Mouse (Mus musculus): ENCODE results near the gene Fastkd1.
"Not testable (repeated sequence)": the region's sequence is repeated elsewhere in the genome, so short reads cannot be mapped to it uniquely, and the experiment has no call there.

Gene Fastkd1

DNA sequence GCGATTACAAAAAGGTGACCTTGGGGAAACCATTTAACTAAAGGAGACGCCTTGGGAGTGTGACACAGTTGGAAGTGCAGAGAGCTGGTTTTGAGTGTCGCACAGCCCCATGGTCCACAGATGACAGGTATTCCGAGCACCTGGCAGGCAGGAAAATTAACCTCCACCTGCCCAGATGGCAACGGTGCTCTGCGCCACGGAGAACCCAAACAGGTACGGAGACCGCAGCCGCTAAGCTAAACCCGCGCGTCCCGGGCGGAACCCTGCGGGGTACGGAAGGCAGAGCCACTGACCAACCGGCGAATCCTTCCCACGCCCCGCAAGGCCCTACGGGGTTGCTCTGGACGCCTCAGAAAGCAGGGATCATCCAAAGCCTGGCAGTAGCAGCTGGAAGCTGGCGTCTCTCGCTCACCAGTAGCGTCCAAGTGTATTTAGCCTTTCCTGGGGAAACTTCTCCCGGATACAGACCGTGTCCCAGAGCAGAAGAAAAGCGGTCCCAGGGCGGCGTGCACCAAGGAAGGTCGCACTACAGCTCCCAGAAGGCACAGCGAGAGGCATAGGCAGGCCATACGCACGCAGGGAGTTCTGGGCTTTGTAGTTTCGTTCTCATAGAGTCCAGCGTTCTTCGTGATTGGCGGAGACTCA, at the start of gene Fastkd1:
Fastkd1 (minus strand) TSS at position 536 of the 645 bp plus-strand sequence.
- peak; percentile 89 for DNase-seq (ENCODE audit: low spot score)

DNA sequence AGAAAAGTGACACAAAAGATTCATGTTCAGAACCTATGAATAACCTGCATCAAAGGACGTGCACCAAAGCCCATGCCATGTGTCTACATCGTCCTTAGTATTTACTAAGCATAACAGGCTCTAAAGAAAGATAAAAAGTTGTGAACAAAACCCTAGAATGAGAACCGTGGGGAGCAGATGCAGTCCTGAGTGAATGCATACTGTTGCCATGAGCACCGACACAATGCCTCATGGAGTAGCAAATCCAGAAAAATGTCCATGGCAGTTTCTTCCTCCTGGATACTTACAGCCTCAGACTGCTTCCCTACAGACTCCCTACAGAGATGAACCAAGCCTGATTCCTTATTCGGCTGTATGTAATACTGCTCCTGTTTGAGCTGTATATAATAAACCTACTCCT, 47.7 kb upstream of the Fastkd1 start:
- DNase-seq (ENCODE audit: low spot score), result no peak

DNA sequence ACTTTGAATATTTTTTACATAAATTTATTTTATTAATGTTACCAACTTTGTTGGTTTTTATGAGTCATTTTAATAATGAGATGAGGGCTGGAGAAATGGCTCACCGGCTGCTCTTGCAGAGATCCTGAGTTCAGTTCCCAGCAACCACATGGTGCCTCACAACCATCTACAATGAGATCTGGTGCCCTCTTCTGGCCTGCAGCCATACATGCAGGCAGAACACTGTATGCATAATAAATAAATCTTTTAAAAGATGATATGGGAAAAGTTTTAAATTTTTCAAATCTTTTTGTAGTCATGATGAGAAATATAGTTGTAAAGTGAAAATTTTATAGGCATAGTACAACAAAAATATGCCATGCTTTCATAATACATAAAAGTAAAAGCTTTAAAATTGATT, 31.8 kb upstream of the Fastkd1 start:
- DNase-seq (ENCODE audit: low spot score), result no peak

DNA sequence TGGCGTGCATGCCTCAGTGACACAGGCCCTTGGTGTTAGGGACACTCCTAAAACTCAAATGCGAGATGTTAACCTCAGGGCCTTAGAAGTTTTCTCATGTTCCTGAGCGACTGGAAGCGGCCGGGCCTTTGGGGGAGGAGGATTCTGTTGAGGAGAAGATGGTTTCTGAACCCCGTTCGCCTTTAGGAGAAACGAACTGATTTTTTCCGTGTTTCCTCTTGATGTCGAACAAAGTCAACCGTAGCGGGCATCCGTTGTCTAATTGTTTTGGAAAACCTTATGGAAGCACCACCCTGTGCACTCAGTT, 10.2 kb upstream of the Fastkd1 start:
- DNase-seq (ENCODE audit: low spot score), result no peak

DNA sequence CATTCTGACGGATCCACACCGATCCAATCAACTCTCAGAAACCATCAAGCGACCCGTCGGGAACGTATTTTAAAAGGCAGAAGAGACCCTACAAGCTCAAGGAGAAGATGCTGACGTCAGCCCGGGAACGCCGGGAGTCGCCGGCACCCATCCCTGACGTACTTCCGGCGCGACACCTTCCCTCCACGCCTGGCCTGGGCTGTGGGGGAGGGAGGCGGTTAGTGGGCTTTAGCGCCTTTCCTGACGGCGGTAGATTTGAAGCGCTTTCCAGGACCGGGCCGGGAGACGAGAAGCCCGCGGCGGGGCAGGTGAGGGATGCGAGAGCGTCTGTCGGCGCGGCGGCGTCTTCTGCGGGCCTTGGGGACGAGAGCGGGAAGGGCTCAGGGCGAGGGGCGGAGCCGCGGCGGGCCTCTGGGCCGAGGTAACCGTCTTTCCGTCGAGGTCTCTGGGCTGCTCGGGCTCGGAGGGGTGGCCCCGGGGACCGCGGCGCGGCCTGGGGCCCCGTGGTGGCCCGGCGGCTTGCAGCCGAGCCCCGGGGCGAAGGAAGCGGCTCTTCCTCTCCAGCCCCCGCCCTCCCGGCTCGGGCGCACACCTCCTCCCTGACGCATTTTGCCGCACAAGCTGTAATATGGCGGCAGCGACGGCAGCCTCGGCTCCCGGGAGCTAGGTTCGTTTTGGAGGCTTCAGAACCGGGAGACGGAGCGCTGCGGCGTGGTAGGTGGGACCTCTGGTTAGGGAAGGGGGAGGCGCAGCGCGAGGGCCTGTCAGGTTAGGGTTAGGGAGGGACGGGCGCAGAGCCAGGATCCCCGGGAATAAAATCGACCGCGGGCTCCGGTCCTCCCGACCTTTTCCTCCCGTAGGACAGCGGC, 9.6 kb upstream of the Fastkd1 start:
- DNase-seq (ENCODE audit: low spot score), result peak; percentile 96

DNA sequence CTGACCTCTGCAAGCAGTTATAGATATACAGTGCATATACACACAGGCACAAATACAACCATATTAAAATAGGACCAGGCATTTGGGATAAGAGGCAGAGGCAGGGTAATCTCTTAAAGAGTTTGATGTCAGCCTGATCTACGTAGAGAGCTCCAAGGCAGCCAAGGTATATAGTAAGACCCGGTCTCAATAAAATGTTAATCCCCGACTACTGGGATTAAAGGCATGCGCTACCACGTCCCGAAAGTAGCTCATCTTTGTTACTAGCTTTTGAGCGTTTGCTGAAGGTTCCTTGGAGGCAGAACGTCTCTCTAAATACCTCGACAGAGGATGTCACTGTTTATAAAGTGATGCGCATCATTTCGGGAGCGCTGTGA, 8.9 kb upstream of the Fastkd1 start, which contains the start of gene Ppig:
Ppig (plus strand) TSS at position 273 of the 377 bp plus-strand sequence.
- no peak for DNase-seq (ENCODE audit: low spot score)

DNA sequence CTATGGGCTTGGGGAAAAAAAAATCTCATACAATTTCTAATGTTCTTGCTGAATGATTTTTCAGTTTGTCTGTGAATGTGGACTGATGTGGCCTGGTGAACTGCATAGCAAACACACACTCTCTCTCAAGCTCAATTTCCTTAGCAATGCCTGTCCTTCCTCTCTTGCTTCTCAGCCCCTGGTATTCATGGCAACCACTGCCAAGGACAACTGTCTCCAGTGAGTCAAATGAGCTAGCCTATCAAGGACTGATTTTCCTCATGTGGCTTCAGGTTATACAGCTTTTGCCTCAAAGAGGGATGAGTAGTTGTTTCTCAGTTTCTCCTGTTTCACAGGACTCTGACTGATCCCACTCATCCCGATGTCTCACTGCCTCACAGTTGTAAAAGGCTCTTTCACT, 5.8 kb upstream of the Fastkd1 start:
- no peak for DNase-seq (ENCODE audit: low spot score)

DNA sequence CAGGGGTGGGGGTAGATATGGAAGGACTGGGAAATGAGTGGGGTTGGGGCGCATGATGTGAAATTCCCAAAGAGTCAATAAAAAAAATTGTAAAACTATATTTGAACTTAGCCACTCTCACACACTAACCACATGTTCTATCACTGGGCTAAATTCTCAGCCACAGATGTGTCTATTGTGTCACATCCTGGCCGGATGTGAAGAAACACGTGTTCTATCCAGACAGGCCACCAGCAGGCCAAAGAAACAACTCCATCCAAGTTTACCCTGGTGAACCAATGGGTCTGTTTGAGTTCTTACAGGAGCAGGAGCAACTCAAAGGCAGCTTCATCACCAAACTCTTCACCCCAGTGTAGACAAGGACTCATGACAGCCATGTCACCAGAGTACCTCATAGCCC, 3.2 kb upstream of the Fastkd1 start:
- DNase-seq (ENCODE audit: low spot score), result peak; percentile 29

DNA sequence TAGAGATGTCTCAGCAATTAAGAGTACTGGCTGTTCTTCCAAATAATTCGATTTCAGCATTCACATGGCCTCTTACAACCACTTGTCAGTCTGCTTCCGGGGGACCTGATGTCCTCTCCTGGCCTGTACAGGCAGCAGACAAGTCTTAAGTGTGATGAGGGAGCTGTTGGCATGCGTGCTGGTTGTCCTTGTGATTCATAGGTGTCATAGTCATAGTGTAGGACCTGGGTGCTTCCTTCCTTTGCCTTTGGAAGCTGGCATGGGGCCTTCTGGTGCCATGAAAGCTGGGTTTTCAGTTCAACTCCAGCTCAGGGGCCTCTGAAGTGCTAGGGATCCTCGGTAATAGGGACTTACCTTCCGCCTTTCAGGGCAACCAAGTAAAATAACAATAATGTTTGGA, 810 bp upstream of the Fastkd1 start:
- DNase-seq (ENCODE audit: low spot score), result no peak

DNA sequence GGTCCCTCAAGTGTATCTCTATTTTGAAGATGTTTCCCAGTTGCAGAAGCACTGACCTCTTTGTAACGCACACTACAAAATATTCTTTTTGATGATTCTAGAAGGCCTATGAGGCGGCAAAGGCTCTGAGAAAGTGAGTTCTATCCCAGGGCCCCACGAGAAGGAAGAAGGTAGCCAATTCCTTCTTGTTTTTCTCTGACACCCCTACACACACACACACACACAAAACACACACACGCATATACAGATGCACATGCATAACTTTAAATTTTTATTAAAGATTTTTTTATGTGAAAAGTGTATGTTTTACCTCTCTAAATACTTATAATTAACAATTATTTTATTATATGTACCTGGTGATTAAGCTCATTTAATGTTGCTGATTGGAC, 304 bp upstream of the Fastkd1 start:
- no peak for DNase-seq (ENCODE audit: low spot score)

DNA sequence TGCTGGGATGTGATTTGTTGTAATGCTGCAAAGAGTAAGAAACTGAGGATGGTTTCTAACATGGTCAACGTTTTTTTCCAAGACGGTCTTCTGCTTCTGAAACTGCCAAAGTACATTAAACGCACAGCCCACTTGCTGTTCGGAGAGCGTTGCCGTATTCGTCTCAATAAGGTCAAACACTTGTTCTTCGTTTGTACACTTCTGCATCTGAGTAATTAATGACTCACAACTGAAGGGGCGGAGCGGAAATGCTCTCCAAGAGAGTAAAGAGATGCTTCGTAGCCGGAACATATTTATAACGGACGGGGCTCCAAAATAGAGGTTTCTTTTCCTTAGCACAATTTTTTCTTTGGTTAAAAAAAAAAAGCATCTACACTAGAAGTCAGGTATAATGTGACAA, 1.1 kb downstream of the Fastkd1 start:
- DNase-seq (ENCODE audit: low spot score), result no peak

DNA sequence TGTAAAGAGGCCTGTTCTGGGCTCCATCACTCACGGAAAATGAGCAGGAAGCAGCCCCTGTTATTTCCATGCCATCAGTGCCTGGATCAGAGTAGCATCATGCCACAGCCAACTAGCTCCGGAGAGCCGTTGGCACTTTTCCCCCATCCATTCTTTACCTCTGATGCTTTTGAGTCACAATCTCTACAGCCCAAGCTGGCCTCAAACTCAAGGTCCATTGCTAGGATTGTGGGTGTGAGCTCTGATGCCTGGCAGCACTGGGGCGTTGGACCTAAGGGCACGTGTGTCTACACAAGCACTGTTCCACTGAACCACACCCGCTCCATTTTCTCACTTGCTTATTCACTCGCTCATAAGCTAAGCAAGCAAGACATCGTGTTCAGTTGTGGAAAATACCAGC, 12.9 kb downstream of the Fastkd1 start:
- DNase-seq (ENCODE audit: low spot score), result no peak

DNA sequence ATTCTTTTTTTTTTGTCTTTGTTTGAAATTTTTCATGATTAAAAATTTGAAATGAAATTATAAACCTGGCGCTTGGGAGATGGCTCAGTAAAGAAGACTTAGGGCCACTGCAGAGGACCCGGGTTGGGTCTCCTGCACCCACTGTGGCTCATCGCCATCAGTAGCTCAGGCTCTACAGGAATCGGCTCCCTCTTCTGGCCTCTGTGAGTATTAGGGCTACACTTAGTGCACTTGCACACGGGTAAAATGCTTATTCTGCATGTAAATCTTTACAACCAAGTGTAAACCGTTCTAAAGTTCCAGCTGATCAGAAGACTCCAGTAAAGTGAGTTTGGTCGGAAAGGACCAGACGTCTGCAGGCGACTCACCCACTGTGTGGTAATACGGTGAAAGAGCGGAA, 19.8 kb downstream of the Fastkd1 start:
- no peak for DNase-seq (ENCODE audit: low spot score)

DNA sequence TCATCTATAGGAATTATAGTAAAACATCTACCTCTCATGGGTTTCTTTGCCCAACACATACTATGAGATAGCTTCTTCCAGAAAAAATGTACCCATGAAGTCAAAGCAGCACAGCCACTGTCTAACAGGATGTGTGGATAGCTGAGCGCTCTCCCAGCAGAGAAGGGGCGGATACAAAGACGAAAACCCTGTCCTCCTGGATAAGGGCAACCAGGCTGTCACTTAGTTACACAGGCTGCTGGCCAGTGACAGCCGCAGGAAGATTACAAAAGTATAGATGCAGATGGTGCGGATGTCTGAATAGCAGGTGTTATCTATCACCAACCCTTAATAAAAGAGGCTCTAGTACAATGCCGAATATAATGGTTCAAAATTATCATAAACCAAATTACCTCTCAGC, 22.5 kb downstream of the Fastkd1 start:
- no peak for DNase-seq (ENCODE audit: low spot score)

DNA sequence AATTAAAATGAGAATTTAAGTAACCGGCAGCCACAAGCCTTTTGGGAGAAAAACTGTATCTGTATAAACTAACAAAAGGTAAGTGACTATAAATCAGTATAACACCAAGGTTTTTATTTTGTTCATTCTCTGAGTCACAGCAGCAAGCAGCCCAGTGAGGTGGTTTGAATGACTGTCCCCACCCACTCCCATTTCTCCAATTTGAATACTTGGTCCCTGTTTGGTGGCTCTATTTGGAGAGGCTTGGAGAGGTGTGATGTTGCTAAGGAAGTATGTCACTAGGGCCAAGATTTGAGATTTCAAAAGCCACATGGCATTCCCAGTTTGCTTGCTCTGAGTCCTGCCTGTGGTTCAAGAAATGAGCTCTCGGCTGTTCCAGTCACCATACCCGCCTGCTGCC, 23.1 kb downstream of the Fastkd1 start:
- DNase-seq (ENCODE audit: low spot score), result no peak

DNA sequence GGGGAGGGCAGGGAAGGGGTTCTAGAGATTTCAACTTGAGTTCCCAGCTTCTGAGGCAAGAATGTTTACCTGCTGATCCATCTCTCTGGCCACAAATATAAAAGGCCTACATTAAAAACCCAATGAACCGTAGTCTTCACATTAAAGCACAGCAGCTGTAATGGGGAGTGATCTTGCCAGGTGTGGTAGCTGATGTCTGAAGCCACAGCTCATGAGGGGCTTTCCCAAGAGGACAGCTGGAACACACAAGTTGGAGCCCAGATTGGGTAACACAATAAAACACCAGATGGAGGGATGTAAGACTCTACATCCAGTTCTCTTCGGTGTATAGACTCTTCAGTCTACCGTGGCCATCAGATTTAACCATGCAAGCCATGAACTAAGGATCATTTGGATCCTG, 28.8 kb downstream of the Fastkd1 start:
- no peak for DNase-seq (ENCODE audit: low spot score)

DNA sequence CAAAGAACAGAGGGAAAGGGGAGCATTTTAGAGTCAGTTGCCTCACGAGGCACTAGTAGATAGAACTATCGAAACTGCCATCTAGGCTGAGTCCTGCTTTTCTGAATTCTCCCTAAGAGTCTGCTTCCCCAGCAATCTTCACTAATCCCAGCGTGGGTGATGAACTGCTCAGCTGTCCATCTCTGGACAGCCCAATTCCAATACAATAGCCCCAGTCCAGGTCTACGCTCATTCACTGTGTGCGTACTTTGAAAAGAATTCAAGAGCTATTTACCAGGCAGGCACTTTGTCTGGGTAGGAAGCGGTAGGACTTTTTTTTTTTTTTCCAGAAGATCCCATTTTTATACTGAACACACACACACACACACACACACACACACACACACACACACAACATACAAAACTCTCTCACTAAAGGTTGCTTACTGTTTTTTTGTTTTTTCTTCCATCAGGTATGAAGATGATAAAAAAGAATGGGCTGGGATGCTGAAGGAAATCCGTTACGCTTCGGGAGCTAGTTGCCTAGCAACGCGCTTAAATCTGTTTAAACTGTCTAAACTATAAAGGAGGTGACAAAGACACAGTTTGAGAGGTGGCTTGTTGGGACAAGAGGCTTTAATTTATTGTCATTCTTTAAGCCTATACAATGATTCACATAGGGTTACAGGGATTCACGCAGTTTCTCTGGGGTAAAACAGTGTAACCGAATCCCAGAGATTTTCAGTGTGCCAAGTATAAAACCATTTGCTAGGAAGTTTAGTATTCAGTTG, 30.1 kb downstream of the Fastkd1 start:
- no peak for DNase-seq (ENCODE audit: low spot score)

DNA sequence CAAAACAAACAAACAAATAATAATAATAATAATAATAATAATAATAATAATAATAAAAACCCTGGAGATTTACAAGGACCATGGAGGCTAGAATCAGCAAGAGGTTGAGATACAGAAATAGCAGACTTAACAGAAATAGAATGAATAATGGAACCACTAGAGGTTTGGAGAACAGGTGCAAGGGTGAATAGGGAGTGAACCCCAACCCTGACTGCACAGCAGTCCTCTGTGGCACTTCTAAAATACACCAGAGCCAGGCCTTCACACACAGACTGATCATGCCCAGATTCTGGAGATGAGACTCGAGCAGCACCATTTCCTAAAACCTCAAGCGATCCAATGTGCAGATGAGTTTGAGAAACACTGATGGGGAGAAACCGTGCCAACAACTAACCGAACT, 31.4 kb downstream of the Fastkd1 start:
- DNase-seq (ENCODE audit: low spot score), result no peak

DNA sequence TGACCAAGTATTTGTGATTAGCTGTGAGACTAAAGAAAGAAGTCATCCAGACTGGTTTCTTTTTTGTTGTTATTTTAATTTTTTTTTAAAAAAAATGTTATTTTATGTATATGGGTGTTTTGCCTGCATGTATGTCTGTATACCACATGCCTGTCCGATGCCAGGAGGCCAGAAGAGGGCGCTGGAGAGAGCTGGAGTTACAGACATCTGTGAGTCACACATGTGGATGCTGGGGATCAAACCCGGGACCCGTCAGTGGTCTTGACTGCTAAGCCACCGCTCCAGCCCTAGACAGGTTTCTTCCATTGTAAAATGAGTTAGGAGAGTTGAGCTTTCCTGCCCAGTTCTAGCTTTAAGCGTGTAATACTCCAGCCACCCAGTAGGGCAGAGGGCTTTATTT, 33.3 kb downstream of the Fastkd1 start:
- DNase-seq (ENCODE audit: low spot score), result no peak

DNA sequence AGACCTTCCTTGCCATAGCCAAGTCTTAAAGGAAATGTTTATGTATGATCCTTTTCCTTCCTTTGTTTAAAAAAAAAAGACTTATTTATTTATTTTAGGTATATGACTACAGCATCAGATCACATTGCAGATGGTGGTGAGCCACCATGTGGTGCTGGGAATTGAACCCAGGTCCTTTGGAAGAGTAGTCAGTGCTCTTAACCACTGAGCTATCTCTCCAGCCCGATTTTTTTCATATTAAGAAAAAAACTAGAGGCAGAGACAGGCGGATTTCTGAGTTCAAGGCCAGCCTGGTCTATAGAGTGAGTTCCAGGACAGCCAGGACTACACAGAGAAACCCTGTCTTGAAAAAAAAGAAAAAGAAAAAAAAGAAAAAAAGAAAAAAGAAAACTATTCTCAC, 36.1 kb downstream of the Fastkd1 start:
- DNase-seq (ENCODE audit: low spot score), result not testable (repeated sequence)

DNA sequence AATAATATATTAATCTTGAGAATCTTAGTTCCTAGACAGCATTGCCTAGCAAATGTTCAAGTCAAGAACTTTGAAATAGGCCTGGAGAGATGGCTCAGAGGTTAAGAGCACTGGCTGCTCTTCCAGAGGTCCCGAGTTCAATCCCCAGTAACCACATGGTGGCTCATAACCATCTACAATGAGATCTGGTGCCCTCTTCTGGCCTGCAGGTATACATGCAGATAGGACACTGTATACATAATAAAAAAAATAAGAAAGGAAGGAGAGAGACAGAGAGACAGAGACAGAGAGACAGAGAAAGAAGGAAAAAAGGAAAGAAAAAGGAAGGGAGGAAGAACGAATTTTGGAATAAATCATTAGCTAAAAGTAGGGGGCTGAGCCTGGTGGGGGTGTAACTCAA, 36.6 kb downstream of the Fastkd1 start:
- no peak for DNase-seq (ENCODE audit: low spot score)

DNA sequence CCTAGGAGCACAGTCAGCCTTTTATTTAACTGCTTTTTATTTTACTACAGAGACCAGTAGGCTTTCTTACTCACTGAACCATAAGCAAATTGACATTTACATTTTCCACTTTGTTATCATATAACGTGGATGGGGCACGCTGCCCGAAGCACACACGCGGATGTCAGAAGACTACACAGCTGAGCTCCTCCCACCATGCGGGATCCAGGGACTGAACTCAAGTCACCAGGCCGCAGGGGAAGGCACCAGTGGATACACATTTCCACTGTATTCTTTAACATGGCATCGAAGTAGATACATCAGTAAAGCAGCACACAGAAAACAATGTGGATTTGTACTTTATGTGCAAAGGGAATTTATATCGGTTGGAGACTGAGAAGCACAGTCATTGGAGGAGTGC, 38.0 kb downstream of the Fastkd1 start:
- no peak for DNase-seq (ENCODE audit: low spot score)

DNA sequence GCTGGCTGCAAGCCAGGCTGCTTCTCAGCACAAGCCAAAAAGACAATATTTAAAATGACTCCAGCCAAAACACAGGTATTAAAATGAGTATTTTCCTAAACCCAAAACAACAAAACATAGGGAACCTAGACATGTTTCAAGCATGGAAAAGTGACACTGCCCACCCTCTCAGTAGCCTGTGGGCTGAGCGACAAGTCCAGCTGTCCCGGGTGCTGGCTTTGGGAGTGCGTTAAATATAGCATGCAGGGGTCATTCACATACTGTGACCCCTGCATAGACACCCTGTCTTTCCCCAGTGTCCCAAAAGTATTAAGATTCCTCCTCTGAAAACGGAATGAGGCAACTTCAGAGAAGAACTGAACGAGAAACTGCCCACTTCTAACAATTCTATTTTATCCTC, 39.6 kb downstream of the Fastkd1 start:
- no peak for DNase-seq (ENCODE audit: low spot score)

Data from adipocyte (in vitro differentiated cells).